Mouse (Mus musculus) lung, postnatal 0 days (tissue): ENCODE measurements around the gene Pycr1. TPM values are rescaled to one million over a fixed set of nuclear protein-coding genes. Genes with fewer than 3 reads are reported as not detected.

Experiments used
- ATAC-seq: fragments of 200-750 bp; cut with Nextera tagmentation; 2 replicates; pipeline ENCODE4 v1.8.0; 2017; ENCODE audit warnings: moderate library complexity
- DNase-seq: peaks from one replicate; pipeline ENCODE4 v3.0.0-alpha.2; 2016; ENCODE audit warnings: low spot score
- H3K27ac ChIP-seq: fragments of 300-500 bp; sonication (generic); 2 replicates; pipeline ENCODE4 v1.5.1; 2014; ENCODE audit warnings: antibody characterized with exemption, mild to moderate bottlenecking, low read length, mixed read lengths
- H3K27me3 ChIP-seq: fragments of 300-500 bp; sonication (generic); replicated peaks from 2 replicates; pipeline ENCODE4 v1.6.1; 2014; ENCODE audit warnings: low read length, mixed read lengths; ENCODE audit not compliant: insufficient read depth
- H3K36me3 ChIP-seq: fragments of 300-500 bp; sonication (generic); 2 replicates; pipeline ENCODE4 v1.6.1; 2014; ENCODE audit warnings: low read length, mixed read lengths; ENCODE audit not compliant: insufficient read depth
- H3K4me1 ChIP-seq: fragments of 300-500 bp; sonication (generic); 2 replicates; pipeline ENCODE4 v1.6.1; 2014; ENCODE audit warnings: antibody characterized with exemption, low read depth, low read length, mixed read lengths; ENCODE audit not compliant: insufficient read depth
- H3K4me2 ChIP-seq: fragments of 300-500 bp; sonication (generic); replicated peaks from 2 replicates; pipeline ENCODE4 v1.6.1; 2014; ENCODE audit warnings: low read depth, mild to moderate bottlenecking, low read length, moderate library complexity, mixed read lengths
- H3K4me3 ChIP-seq: fragments of 300-500 bp; sonication (generic); 2 replicates; pipeline ENCODE4 v1.5.1; 2014; ENCODE audit warnings: low read depth, low read length
- H3K9ac ChIP-seq: fragments of 300-500 bp; sonication (generic); replicated peaks from 2 replicates; pipeline ENCODE4 v1.6.1; 2014; ENCODE audit warnings: low read depth, mild to moderate bottlenecking
- H3K9me3 ChIP-seq: fragments of 300-500 bp; sonication (generic); 2 replicates; pipeline ENCODE4 v1.6.1; 2016; ENCODE audit warnings: low read length, mixed read lengths
- CTCF ChIP-seq: IDR thresholded peaks from 2 replicates; pipeline ENCODE4 v1.5.1; 2016; ENCODE audit warnings: antibody characterized with exemption, mild to moderate bottlenecking
- EP300 ChIP-seq: IDR thresholded peaks from 2 replicates; pipeline ENCODE4 v1.6.1; 2016; ENCODE audit warnings: antibody characterized with exemption, mild to moderate bottlenecking, control low read depth
- WGBS: fragments of 180-500 bp; shearing (Covaris S2); extraction: QIAGEN DNeasy Blood & Tissue Kit; methylation state at CpG from one replicate; pipeline ENCODE4 v1.1.7; 2014; 5-methylcytosine and 5-hydroxymethylcytosine counted together
- polyA plus RNA-seq: library from polyadenylated mRNA; unstranded; fragments of >200 nt; fragmentation: Nextera tagmentation; extraction: Ambion mirVana; gene quantifications from 2 replicates; pipeline ENCODE4 v1.2.1, GENCODE M21; 2015

The Pycr1 gene
- polyA plus RNA-seq, 1 experiment from 2014 or later, result 7.1 TPM

DNA sequence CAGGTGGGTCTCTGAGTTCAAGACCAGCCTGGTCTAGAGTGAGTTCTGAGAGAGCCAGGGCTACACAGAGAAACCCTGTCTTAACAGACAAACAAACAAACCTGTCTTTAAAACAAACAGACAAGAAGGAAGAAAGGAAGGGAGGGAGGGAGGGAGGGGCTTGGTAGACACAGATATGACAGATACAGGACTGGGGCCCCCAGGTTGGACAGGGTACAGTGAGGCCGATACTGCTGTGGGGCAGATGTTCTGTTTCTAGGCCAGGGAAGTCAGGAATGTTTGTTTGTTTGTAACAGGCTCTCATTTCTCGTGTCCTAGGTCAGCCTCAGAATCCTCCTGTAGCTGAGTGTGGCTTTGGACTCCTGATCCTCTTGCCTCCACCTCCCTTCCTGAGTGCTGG is 40.0 kb downstream of the Pycr1 start:
- H3K4me3 ChIP-seq, result no peak overlapping the region
- no peak for DNase-seq
- TF ChIP-seq CTCF, result no peak
- TF ChIP-seq EP300, result no peak

DNA sequence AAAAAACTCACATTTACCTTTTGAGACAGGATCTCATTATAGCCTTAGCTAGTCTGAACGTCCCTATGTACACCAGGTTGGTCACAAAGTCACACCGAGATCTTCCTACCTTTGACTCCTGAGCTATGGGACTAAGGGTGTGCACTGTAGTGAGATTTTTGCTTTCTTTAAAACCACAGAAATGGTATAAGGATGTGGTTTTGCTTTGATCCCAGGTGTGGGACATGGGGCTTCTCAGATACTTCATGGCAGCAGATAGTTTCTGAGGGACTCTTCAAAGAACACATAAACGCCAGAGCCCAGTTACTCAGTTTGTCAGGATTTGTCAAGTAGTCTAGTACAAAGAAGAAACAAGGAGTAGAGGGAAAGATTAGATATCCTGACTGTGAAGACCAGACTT is 42.9 kb downstream of the Pycr1 start:
- DNase-seq (no peak), ATAC-seq (no peak)
- H3K4me1 ChIP-seq, result peaks cover 12% of the 10 kb centered on the region; the same call in 1 of the 2 replicates
- TF ChIP-seq CTCF, result no peak
- no peak for TF ChIP-seq EP300
- H3K4me3 ChIP-seq, result no peak overlapping the region
- 0 out of 2 replicates have a peak, but pooled peaks cover 7% of the 10 kb centered on the region for H3K36me3 ChIP-seq
- H3K9me3 ChIP-seq, result no peaks in the 10 kb centered on the region
- H3K27ac ChIP-seq, result no peak overlapping the region
- no peaks in the 10 kb centered on the region for H3K27me3 ChIP-seq
- no peak overlapping the region for H3K4me2 ChIP-seq
- no peak overlapping the region for H3K9ac ChIP-seq
- 93% methylated on average over 3 of the region's 3 CpGs for WGBS

More for the DNA sequence above, 40.0 kb downstream of the Pycr1 start:
- 63% methylated on average over 2 of the region's 2 CpGs for WGBS
- Histone ChIP-seq H3K27me3 (no peaks in the 10 kb centered on the region), H3K36me3 (0 out of 2 replicates have a peak, but pooled peaks cover 6% of the 10 kb centered on the region), H3K9me3 (no peaks in the 10 kb centered on the region), H3K4me2 (no peak overlapping the region), H3K9ac (no peak overlapping the region), H3K4me1 (peaks cover 10% of the 10 kb centered on the region; the same call in 1 of the 2 replicates), H3K27ac (no peak overlapping the region)
- ATAC-seq, result no peak

DNA sequence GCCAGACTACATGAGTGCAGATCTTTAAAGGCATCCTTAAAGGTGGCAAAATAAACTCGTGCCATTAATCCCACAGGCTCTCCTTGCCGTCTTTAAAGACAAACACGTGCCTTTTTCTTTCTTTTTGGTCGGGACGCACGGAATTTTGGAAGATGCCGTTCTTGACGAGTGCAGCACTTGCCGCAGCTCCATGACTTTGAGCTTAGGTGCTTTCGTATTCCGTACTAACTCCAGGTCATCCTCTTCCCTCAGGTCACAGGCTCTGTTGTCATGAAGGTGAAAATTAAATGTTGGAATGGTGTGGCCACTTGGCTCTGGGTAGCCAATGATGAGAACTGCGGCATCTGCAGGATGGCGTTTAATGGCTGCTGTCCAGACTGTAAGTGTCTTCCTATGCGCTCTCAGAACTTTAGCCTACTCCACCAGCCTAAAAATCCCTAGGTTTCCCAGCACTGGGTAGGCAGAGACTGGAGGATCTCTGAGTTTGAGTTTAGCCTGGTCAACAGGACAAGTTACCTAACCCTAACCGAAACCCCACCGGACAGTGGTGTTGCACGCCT is 44.5 kb downstream of the Pycr1 start:
- H3K9ac ChIP-seq, result peak overlapping the region; percentile 39; the same call in 1 of the 2 replicates
- WGBS, result 44% methylated on average over 17 of the region's 17 CpGs
- H3K9me3 ChIP-seq, result no peaks in the 10 kb centered on the region
- peak overlapping the region; percentile 95 for H3K4me2 ChIP-seq
- ATAC-seq (no peak), DNase-seq (no peak)
- no peaks in the 10 kb centered on the region for H3K27me3 ChIP-seq
- 0 out of 2 replicates have a peak, but pooled peaks cover 14% of the 10 kb centered on the region for H3K36me3 ChIP-seq
- H3K4me1 ChIP-seq, result peaks cover 12% of the 10 kb centered on the region; the same call in 1 of the 2 replicates
- peak overlapping the region; percentile 88 for H3K4me3 ChIP-seq
- TF ChIP-seq EP300, result no peak
- TF ChIP-seq CTCF, result no peak
- H3K27ac ChIP-seq, result peak overlapping the region; percentile 65

DNA sequence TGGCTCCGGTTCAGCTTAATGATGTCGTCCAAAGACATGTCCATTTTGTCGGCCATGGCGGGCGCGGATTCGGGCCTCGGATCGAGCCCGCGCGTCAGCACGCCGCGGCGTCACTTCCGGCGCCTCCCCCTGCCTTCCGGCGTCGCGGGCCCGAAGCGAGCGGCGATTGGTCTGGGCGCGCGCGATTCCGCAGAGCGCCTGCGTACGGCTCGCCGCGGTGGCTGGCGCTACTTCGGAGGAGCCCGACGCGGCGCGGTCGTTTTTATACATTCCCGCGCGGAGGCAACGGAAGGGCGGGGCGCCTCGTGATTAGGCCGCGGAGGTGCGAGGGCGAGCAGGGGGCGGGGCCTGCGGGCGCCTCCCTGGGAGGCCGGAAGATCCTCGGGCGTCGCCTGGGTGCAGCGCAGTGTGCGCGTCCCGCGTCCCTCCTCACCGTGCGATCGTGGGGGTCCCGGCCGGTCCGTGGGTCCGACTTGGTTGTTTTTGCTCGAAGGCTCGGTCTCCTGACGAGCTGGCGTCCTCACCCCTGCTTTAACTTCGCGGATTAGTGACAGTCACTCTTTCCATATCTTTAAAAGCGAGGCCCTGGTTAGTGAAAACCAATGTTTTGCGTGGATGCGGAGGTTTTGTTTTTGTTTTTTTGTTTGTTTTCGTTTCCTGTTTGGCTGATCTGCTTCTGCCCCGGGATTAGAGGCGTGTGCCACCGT is 45.1 kb downstream of the Pycr1 start, which contains the start of the genes Alyref and Anapc11:
TSS of gene Alyref (minus strand) at position 83 of the 707 bp plus-strand sequence.
TSS of gene Anapc11 (plus strand) at position 139 of the 707 bp plus-strand sequence.
- ATAC-seq (peak; percentile 99), DNase-seq (peak; percentile 98)
- peaks cover 12% of the 10 kb centered on the region; the same call in 1 of the 2 replicates for H3K4me1 ChIP-seq
- H3K36me3 ChIP-seq, result peaks cover 19% of the 10 kb centered on the region; the same call in 1 of the 2 replicates
- peak within 1 kb of the TSS; percentile 89 for H3K27ac ChIP-seq
- H3K4me2 ChIP-seq, result peak within 1 kb of the TSS; percentile 95
- H3K4me3 ChIP-seq, result peak within 1 kb of the TSS; percentile 88
- H3K9me3 ChIP-seq, result no peaks in the 10 kb centered on the region
- TF ChIP-seq CTCF, result peak; percentile 20; the same call in 1 of the 2 replicates
- TF ChIP-seq EP300, result no peak
- peak within 1 kb of the TSS; percentile 91 for H3K9ac ChIP-seq
- no peaks in the 10 kb centered on the region for H3K27me3 ChIP-seq
- under 1% methylated on average over 57 of the region's 88 CpGs for WGBS

DNA sequence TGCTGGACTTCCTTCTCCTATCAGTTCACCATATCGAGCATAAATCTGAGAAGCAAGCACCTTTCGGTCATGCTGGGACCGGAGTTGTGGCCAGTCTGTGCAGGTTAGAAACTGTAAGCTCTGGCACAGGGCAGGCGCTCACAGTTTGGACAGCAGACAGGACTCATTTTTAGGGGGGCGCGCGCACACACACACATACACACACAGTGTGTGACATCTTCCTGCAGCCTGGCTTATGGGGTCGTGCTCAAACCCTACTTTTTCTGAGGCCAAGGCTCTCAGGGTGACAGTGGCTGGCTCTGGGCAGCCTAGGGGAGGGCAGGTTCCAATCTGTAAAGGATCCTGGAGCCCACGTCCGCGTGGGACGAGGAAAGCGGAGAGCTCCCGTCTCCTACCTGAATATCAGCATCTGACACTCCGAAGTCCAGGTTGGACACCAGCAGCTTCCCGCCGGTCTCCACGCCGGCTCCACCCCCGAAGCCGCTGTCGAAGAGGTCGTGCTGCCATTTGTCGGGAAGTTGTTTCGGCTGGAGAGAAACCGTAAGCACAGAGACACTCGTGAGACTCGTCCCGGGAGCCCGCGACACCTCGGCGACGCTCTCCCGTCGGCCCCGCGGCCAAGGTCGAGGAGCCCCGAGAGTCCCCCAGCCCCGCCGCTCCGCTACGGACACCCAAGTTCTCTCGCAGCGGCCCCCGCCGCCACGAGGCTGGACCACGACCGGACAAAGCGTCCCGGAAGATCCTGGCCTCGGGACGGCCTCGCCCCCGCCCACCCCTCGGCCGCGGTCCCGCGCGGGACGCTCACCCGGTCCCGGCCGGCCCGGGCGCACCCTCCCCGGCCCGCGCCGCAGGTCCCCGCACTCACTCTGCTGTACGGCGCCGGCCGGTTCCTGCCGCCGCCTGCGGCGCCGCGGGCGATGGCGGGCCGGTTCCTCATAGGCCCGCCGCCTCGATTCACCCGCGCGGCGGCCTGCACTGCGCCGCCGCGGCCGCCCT is 46.0 kb downstream of the Pycr1 start:
- WGBS, result 5% methylated on average over 53 of the region's 99 CpGs

More for the DNA sequence above, 46.0 kb downstream of the Pycr1 start:
- DNase-seq (peak; percentile 60), ATAC-seq (peak; percentile 37)
- peak overlapping the region; percentile 91 for H3K9ac ChIP-seq
- H3K27ac ChIP-seq, result peak overlapping the region; percentile 89
- H3K4me2 ChIP-seq, result peak overlapping the region; percentile 95
- peak overlapping the region; percentile 88 for H3K4me3 ChIP-seq
- peaks cover 12% of the 10 kb centered on the region; the same call in 1 of the 2 replicates for H3K4me1 ChIP-seq
- H3K36me3 ChIP-seq, result peaks cover 27% of the 10 kb centered on the region; the same call in 1 of the 2 replicates
- no peaks in the 10 kb centered on the region for H3K9me3 ChIP-seq
- no peaks in the 10 kb centered on the region for H3K27me3 ChIP-seq
- TF ChIP-seq CTCF, result no peak
- no peak for TF ChIP-seq EP300
